In the genomic region with DNA sequence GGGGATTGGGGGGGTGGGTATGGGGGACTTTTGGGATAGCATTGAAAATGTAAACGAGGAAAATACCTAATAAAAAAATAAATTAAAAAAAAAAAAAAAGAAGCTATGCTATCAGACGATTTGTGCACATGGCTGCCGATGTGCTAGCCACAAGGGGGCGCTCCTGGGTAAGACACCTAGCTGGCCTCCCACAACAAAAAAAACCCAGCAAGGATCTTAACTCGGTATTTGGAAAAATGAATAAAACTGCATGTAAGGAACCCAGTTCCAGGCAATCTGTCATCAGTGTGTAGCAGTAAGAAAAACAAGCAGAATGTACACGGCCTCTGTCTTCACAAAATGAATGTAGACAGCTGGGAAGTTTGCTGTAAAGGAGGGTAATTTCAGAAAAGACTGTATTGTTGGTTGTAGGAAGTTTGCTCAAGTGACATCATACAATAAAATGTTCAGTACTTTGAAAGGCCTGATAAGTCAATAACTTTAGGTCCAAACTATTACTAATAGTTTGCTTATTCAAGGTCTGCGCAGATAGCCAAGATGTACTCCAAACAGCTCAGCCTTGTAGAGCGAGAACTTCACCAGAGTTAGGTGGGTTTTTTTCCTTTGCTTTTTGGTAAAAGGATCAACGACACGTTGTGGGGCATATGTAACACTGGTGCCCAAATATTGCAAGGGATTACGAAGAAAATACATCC, we compare ENCODE assay signal across 8 mouse cellular contexts. TPM values are rescaled to one million over a fixed set of nuclear protein-coding genes. Genes with fewer than 3 reads are reported as not detected.
DNase-seq lines count a peak whose midpoint lies in the region; ATAC-seq and TF ChIP-seq lines count a peak whose summit lies in the region.

No protein-coding gene starts in this region.

- no peaks in the 10 kb centered on the region for H3K9me3 ChIP-seq in intestine, embryonic 14.5 days (ENCODE audit: control insufficient read depth, low read length)
- no peaks in the 10 kb centered on the region for H3K9me3 ChIP-seq in intestine, embryonic 15.5 days
- no peaks in the 10 kb centered on the region for H3K9me3 ChIP-seq in limb, embryonic 14.5 days (ENCODE audit: control insufficient read depth, low read length)

- no peaks in the 10 kb centered on the region for H3K27me3 ChIP-seq in intestine, embryonic 14.5 days (replicated peaks; ENCODE audit: control insufficient read depth, insufficient read depth, low read length)
- no peaks in the 10 kb centered on the region for H3K27me3 ChIP-seq in intestine, embryonic 15.5 days (replicated peaks)
- no peaks in the 10 kb centered on the region for H3K27me3 ChIP-seq in limb, embryonic 14.5 days (ENCODE audit: control insufficient read depth, insufficient read depth, low read length)

- H3K36me3 ChIP-seq in intestine, embryonic 14.5 days (ENCODE audit: control insufficient read depth, insufficient read depth, low read length) = no peaks in the 10 kb centered on the region
- no peaks in the 10 kb centered on the region for H3K36me3 ChIP-seq in intestine, embryonic 15.5 days
- no peaks in the 10 kb centered on the region for H3K36me3 ChIP-seq in limb, embryonic 14.5 days (ENCODE audit: control insufficient read depth, insufficient read depth, low read length)

- no peak for TF ChIP-seq POLR2A in embryonic fibroblast, embryonic 13.5 days (IDR thresholded peaks at IDR 0.05; ENCODE audit: low read depth, low read length)
- no peak for TF ChIP-seq POLR2A in limb, embryonic 14.5 days (IDR thresholded peaks at IDR 0.05; ENCODE audit: borderline replicate concordance, extremely low read depth, insufficient read depth, insufficient read length)

- H3K27ac ChIP-seq in intestine, embryonic 14.5 days (ENCODE audit: low read depth) = no peak overlapping the region
- no peak overlapping the region for H3K27ac ChIP-seq in intestine, embryonic 15.5 days
- no peak overlapping the region for H3K27ac ChIP-seq in embryonic fibroblast, embryonic 13.5 days (ENCODE audit: insufficient read depth, low read length)
- H3K27ac ChIP-seq in limb, embryonic 14.5 days (replicated peaks; ENCODE audit: low read depth, low read length) = peak overlapping the region; percentile 35

- no peak for ATAC-seq in intestine, embryonic 14.5 days (replicated peaks; ENCODE audit: low FRiP score, low TSS enrichment, low read depth)
- no peak for ATAC-seq in intestine, embryonic 15.5 days
- peak; percentile 39 for ATAC-seq in limb, embryonic 14.5 days (ENCODE audit: low FRiP score, low read depth)

- DNase-seq in intestine, embryonic 14.5 days (ENCODE audit: low spot score) = peak; percentile 88
- peak; percentile 48 to 64 for DNase-seq in adrenal gland, postnatal 4 days (ENCODE audit: low spot score in 2 of 2)
- peak; percentile 30 for DNase-seq in hindlimb bud, embryonic 11.5 days (ENCODE audit: extremely low spot score, low read depth, low spot score)
- DNase-seq in limb, embryonic 14.5 days (ENCODE audit: low spot score) = peak; percentile 85
- DNase-seq in ovary, postnatal 10 days (ENCODE audit: low spot score) = peak; percentile 49
- DNase-seq in thymus, postnatal 10 days (ENCODE audit: low spot score in 2 of 2) = peak; percentile 23 to 85

- peaks cover 5% of the 10 kb centered on the region; the same call in 1 of the 2 replicates for H3K4me1 ChIP-seq in intestine, embryonic 14.5 days (replicated peaks; ENCODE audit: control insufficient read depth, insufficient read depth, low read length)
- H3K4me1 ChIP-seq in intestine, embryonic 15.5 days (replicated peaks) = no peaks in the 10 kb centered on the region
- no peaks in the 10 kb centered on the region; the same call in 1 of the 2 replicates for H3K4me1 ChIP-seq in embryonic fibroblast, embryonic 13.5 days (ENCODE audit: control insufficient read depth, insufficient read depth, low read length)
- H3K4me1 ChIP-seq in limb, embryonic 14.5 days (ENCODE audit: control insufficient read depth, insufficient read depth, low read length) = peaks cover 11% of the 10 kb centered on the region

- H3K4me2 ChIP-seq in intestine, embryonic 14.5 days (ENCODE audit: low read length) = no peak overlapping the region
- H3K4me2 ChIP-seq in intestine, embryonic 15.5 days (replicated peaks) = no peak overlapping the region
- H3K4me2 ChIP-seq in limb, embryonic 14.5 days (replicated peaks; ENCODE audit: low read depth, low read length, severe bottlenecking) = no peak overlapping the region

- H3K9ac ChIP-seq in intestine, embryonic 14.5 days (ENCODE audit: low read length) = no peak overlapping the region
- no peak overlapping the region for H3K9ac ChIP-seq in intestine, embryonic 15.5 days
- no peak overlapping the region for H3K9ac ChIP-seq in limb, embryonic 14.5 days (ENCODE audit: low read depth, low read length, severe bottlenecking)

- peak; percentile 73 for TF ChIP-seq CTCF in embryonic fibroblast, embryonic 13.5 days (IDR thresholded peaks at IDR 0.05; ENCODE audit: borderline replicate concordance, insufficient read depth, low read length)

- WGBS in intestine, embryonic 14.5 days = 34% methylated on average over 11 of the region's 11 CpGs
- 36% methylated on average over 11 of the region's 11 CpGs for WGBS in intestine, embryonic 15.5 days
- 24% methylated on average over 11 of the region's 11 CpGs for WGBS in limb, embryonic 14.5 days

- no peak overlapping the region for H3K4me3 ChIP-seq in intestine, embryonic 14.5 days (ENCODE audit: low read depth, low read length)
- H3K4me3 ChIP-seq in intestine, embryonic 15.5 days (replicated peaks) = no peak overlapping the region
- no peak overlapping the region for H3K4me3 ChIP-seq in embryonic fibroblast, embryonic 13.5 days (ENCODE audit: insufficient read depth, low read length)
- H3K4me3 ChIP-seq in limb, embryonic 14.5 days (replicated peaks; ENCODE audit: low read length) = no peak overlapping the region

RNA-seq across cellular contexts. Expression of gene Fbp1, which starts 31.7 kb away (rescaled TPM):
- 0.47 and 0.51 TPM in 2 replicates for polyA plus RNA-seq in intestine, embryonic 14.5 days (2014; fragmentation: Nextera tagmentation; extraction: Ambion mirVana)
- 2.2 and 4.0 TPM in 2 replicates for polyA plus RNA-seq in intestine, embryonic 15.5 days (2015; fragmentation: Nextera tagmentation; extraction: Ambion mirVana)
- 100 to 1,000 TPM in 1 of 2 experiments, 10 to 100 TPM in 1; 56.3 to 142 TPM for total RNA-seq in adrenal gland, postnatal 4 days (2021)
- not detected in 2 replicates for polyA plus RNA-seq in embryonic fibroblast, embryonic 13.5 days (2011; ENCODE audit: insufficient read length, low read depth, missing spikeins)
- polyA plus RNA-seq in limb, embryonic 14.5 days (2012; rRNA removed) = 0.89 and 1.00 TPM in 2 replicates
- 1.1 and 2.2 TPM in 2 replicates for polyA plus RNA-seq in limb, embryonic 14.5 days (2014; fragmentation: Nextera tagmentation; extraction: Ambion mirVana)

RNA-seq across cellular contexts. Expression of gene 2010111I01Rik, which starts 44.9 kb away (rescaled TPM):
- 135 and 152 TPM in 2 replicates for polyA plus RNA-seq in intestine, embryonic 14.5 days (2014; fragmentation: Nextera tagmentation; extraction: Ambion mirVana)
- polyA plus RNA-seq in intestine, embryonic 15.5 days (2015; fragmentation: Nextera tagmentation; extraction: Ambion mirVana) = 93.5 and 96.3 TPM in 2 replicates
- total RNA-seq in adrenal gland, postnatal 4 days (2021) = 100 to 1,000 TPM; 127 to 139 TPM
- polyA plus RNA-seq in embryonic fibroblast, embryonic 13.5 days (2011; ENCODE audit: insufficient read length, low read depth, missing spikeins) = 174 and 184 TPM in 2 replicates
- polyA plus RNA-seq in limb, embryonic 14.5 days (2012; rRNA removed) = 220 and 231 TPM in 2 replicates
- 255 and 281 TPM in 2 replicates for polyA plus RNA-seq in limb, embryonic 14.5 days (2014; fragmentation: Nextera tagmentation; extraction: Ambion mirVana)

Comparison
In these comparisons a context has a peak if more than half of its experiments do, and no peak if none do; other contexts are left out.
1. DNase-seq: peak in every context shown above with its lines; median percentile 88 in intestine, embryonic 14.5 days; 85 in limb, embryonic 14.5 days; 56 in adrenal gland, postnatal 4 days; 54 in thymus, postnatal 10 days; 49 in ovary, postnatal 10 days; 30 in hindlimb bud, embryonic 11.5 days.